Mouse (Mus musculus): ENCODE measurements around the gene Ovol2. TPM values are rescaled to one million over a fixed set of nuclear protein-coding genes. Genes with fewer than 3 reads are reported as not detected.

The Ovol2 gene
- polyA plus RNA-seq, 1 experiment = not detected

GRCm38 (mm10) chr2:144332486-144332885, 540 bp upstream of the Ovol2 start:
- no peak for TF ChIP-seq GATA1 (IDR thresholded peaks at IDR 0.05; ENCODE audit: low read length)

- no peak for TF ChIP-seq GATA1 (IDR thresholded peaks at IDR 0.05; ENCODE audit: low read length)
Measured at GRCm38 (mm10) chr2:144330960-144331371, 980 bp downstream of the Ovol2 start.

GRCm38 (mm10) chr2:144330352-144330959, 1.5 kb downstream of the Ovol2 start:
- no peak for TF ChIP-seq GATA1 (IDR thresholded peaks at IDR 0.05; ENCODE audit: low read length)

- TF ChIP-seq GATA1 (IDR thresholded peaks at IDR 0.05; ENCODE audit: low read length) = no peak
Measured at GRCm38 (mm10) chr2:144329937-144330336, 2.0 kb downstream of the Ovol2 start.

GRCm38 (mm10) chr2:144329451-144329850, 2.5 kb downstream of the Ovol2 start:
- TF ChIP-seq GATA1 (IDR thresholded peaks at IDR 0.05; ENCODE audit: low read length) = no peak

GRCm38 (mm10) chr2:144324218-144324617, 7.7 kb downstream of the Ovol2 start:
- no peak for TF ChIP-seq GATA1 (IDR thresholded peaks at IDR 0.05; ENCODE audit: low read length)

GRCm38 (mm10) chr2:144311372-144311771, 20.6 kb downstream of the Ovol2 start:
- TF ChIP-seq GATA1 (IDR thresholded peaks at IDR 0.05; ENCODE audit: low read length) = no peak

- no peak for TF ChIP-seq GATA1 (IDR thresholded peaks at IDR 0.05; ENCODE audit: low read length)
Measured at GRCm38 (mm10) chr2:144310273-144310672, 21.7 kb downstream of the Ovol2 start.

- TF ChIP-seq GATA1 (IDR thresholded peaks at IDR 0.05; ENCODE audit: low read length) = no peak
Measured at GRCm38 (mm10) chr2:144308561-144308960, 23.4 kb downstream of the Ovol2 start.

- no peak for TF ChIP-seq GATA1 (IDR thresholded peaks at IDR 0.05; ENCODE audit: low read length)
Measured at GRCm38 (mm10) chr2:144305721-144306294, 26.1 kb downstream of the Ovol2 start.

GRCm38 (mm10) chr2:144301101-144301500, 30.8 kb downstream of the Ovol2 start:
- no peak for TF ChIP-seq GATA1 (IDR thresholded peaks at IDR 0.05; ENCODE audit: low read length)

GRCm38 (mm10) chr2:144299749-144300669, 31.9 kb downstream of the Ovol2 start:
- peak; percentile 71 for TF ChIP-seq GATA1 (IDR thresholded peaks at IDR 0.05; ENCODE audit: low read length)

GRCm38 (mm10) chr2:144295145-144295735, 36.7 kb downstream of the Ovol2 start:
- TF ChIP-seq GATA1 (IDR thresholded peaks at IDR 0.05; ENCODE audit: low read length) = no peak

GRCm38 (mm10) chr2:144291600-144292305, 40.2 kb downstream of the Ovol2 start:
- TF ChIP-seq GATA1 (IDR thresholded peaks at IDR 0.05; ENCODE audit: low read length) = no peak

- TF ChIP-seq GATA1 (IDR thresholded peaks at IDR 0.05; ENCODE audit: low read length) = no peak
Measured at GRCm38 (mm10) chr2:144290321-144290720, 41.6 kb downstream of the Ovol2 start.
